Mouse (Mus musculus) stomach, postnatal 0 days (tissue): ENCODE results near the gene Mark3. TPM values are rescaled to one million over a fixed set of nuclear protein-coding genes. Genes with fewer than 3 reads are reported as not detected.
A peak's percentile ranks its signal among the peaks of the same experiment; 100 is the strongest.

Source experiments
- ATAC-seq: fragments of 200-750 bp; cut with Nextera tagmentation; 2 replicates; pipeline ENCODE4 v1.8.0; 2017; ENCODE audit not compliant: low FRiP score, low TSS enrichment
- DNase-seq: peaks from one replicate; pipeline ENCODE4 v3.0.0-alpha.2; 2016; ENCODE audit warnings: low spot score
- H3K27ac ChIP-seq: fragments of 300-500 bp; sonication (generic); replicated peaks from 2 replicates; pipeline ENCODE4 v1.5.1; 2014; ENCODE audit warnings: mild to moderate bottlenecking, control low read depth
- H3K27me3 ChIP-seq: fragments of 300-500 bp; sonication (generic); 2 replicates; pipeline ENCODE4 v1.6.1; 2014; ENCODE audit warnings: low read length; ENCODE audit not compliant: control insufficient read depth, insufficient read depth
- H3K36me3 ChIP-seq: fragments of 300-500 bp; sonication (generic); 2 replicates; pipeline ENCODE4 v1.6.1; 2014; ENCODE audit warnings: low read length, mixed read lengths; ENCODE audit not compliant: control insufficient read depth, insufficient read depth
- H3K4me1 ChIP-seq: fragments of 300-500 bp; sonication (generic); replicated peaks from 2 replicates; pipeline ENCODE4 v1.6.1; 2014; ENCODE audit warnings: antibody characterized with exemption; ENCODE audit not compliant: control insufficient read depth, insufficient read depth
- H3K4me2 ChIP-seq: fragments of 300-500 bp; sonication (generic); replicated peaks from 2 replicates; pipeline ENCODE4 v1.6.1; 2014; ENCODE audit warnings: low read depth, mild to moderate bottlenecking, control low read depth, moderate library complexity
- H3K4me3 ChIP-seq: fragments of 300-500 bp; sonication (generic); 2 replicates; pipeline ENCODE4 v1.5.1; 2014; ENCODE audit warnings: low read depth, low read length, control low read depth
- H3K9ac ChIP-seq: fragments of 300-500 bp; sonication (generic); 2 replicates; pipeline ENCODE4 v1.6.1; 2014; ENCODE audit warnings: mild to moderate bottlenecking, low read length, control low read depth, mixed read lengths
- H3K9me3 ChIP-seq: fragments of 300-500 bp; sonication (generic); 2 replicates; pipeline ENCODE4 v1.6.1; 2016; ENCODE audit warnings: low read length; ENCODE audit not compliant: control insufficient read depth
- CTCF ChIP-seq: IDR thresholded peaks from 2 replicates; pipeline ENCODE4 v1.5.1; 2016; ENCODE audit warnings: antibody characterized with exemption, low read depth, mild to moderate bottlenecking, moderate library complexity
- EP300 ChIP-seq: optimal IDR thresholded peaks from 2 replicates; pipeline ENCODE3; 2016; ENCODE audit warnings: antibody characterized with exemption
- WGBS: fragments of 180-500 bp; shearing (Covaris S2); extraction: QIAGEN DNeasy Blood & Tissue Kit; methylation state at CpG from one replicate; pipeline ENCODE4 v1.1.7; 2014; 5-methylcytosine and 5-hydroxymethylcytosine counted together
- polyA plus RNA-seq: library from polyadenylated mRNA; unstranded; fragments of >200 nt; fragmentation: Nextera tagmentation; extraction: Ambion mirVana; gene quantifications from 2 replicates; pipeline ENCODE4 v1.2.1, GENCODE M21; 2015

The Mark3 gene
- polyA plus RNA-seq, 1 experiment from 2014 or later: 15.6 TPM

GRCm38 (mm10) chr12:111665041-111665880 is 90.9 kb downstream of the Mark3 start:
- WGBS: 72% methylated on average over 13 of the region's 13 CpGs
- TF ChIP-seq CTCF (no peak), EP300 (no peak)
- Histone ChIP-seq H3K4me1 (0 out of 2 replicates have a peak, but pooled peaks cover 2% of the 10 kb centered on the region), H3K9ac (0 out of 2 replicates have a peak overlapping the region, but pooled peaks have one; percentile 8), H3K4me3 (no peak overlapping the region), H3K27me3 (no peaks in the 10 kb centered on the region), H3K27ac (peak overlapping the region; percentile 82), H3K4me2 (no peak overlapping the region), H3K9me3 (no peaks in the 10 kb centered on the region), H3K36me3 (no peaks in the 10 kb centered on the region; the same call in 1 of the 2 replicates)
- no peak for ATAC-seq
- DNase-seq: no peak

- no peak for ATAC-seq
- 0 out of 2 replicates have a peak, but pooled peaks cover 2% of the 10 kb centered on the region for H3K4me1 ChIP-seq
- 62% methylated on average over 13 of the region's 13 CpGs for WGBS
Measured at GRCm38 (mm10) chr12:111666380-111666779, 92.1 kb downstream of the Mark3 start.

GRCm38 (mm10) chr12:111667421-111667820 is 93.1 kb downstream of the Mark3 start:
- TF ChIP-seq EP300 (no peak), CTCF (no peak)
- Histone ChIP-seq H3K36me3 (no peaks in the 10 kb centered on the region), H3K27me3 (no peaks in the 10 kb centered on the region), H3K27ac (no peak overlapping the region), H3K9me3 (no peaks in the 10 kb centered on the region), H3K4me2 (no peak overlapping the region), H3K9ac (no peak overlapping the region), H3K4me3 (no peak overlapping the region), H3K4me1 (0 out of 2 replicates have a peak, but pooled peaks cover 3% of the 10 kb centered on the region)
- WGBS: 91% methylated on average over 5 of the region's 5 CpGs
- DNase-seq (no peak), ATAC-seq (no peak)

More at GRCm38 (mm10) chr12:111666380-111666779, 92.1 kb downstream of the Mark3 start:
- Histone ChIP-seq H3K36me3 (no peaks in the 10 kb centered on the region), H3K9me3 (no peaks in the 10 kb centered on the region), H3K9ac (no peak overlapping the region), H3K4me2 (no peak overlapping the region), H3K27me3 (no peaks in the 10 kb centered on the region), H3K4me3 (no peak overlapping the region), H3K27ac (no peak overlapping the region)
- TF ChIP-seq CTCF: no peak
- no peak for TF ChIP-seq EP300
- DNase-seq: no peak

- Histone ChIP-seq H3K4me3 (no peak overlapping the region), H3K4me1 (0 out of 2 replicates have a peak, but pooled peaks cover 5% of the 10 kb centered on the region)
- 2% methylated on average over 8 of the region's 8 CpGs for WGBS
Measured at GRCm38 (mm10) chr12:111668457-111668912, 94.2 kb downstream of the Mark3 start.

DNA sequence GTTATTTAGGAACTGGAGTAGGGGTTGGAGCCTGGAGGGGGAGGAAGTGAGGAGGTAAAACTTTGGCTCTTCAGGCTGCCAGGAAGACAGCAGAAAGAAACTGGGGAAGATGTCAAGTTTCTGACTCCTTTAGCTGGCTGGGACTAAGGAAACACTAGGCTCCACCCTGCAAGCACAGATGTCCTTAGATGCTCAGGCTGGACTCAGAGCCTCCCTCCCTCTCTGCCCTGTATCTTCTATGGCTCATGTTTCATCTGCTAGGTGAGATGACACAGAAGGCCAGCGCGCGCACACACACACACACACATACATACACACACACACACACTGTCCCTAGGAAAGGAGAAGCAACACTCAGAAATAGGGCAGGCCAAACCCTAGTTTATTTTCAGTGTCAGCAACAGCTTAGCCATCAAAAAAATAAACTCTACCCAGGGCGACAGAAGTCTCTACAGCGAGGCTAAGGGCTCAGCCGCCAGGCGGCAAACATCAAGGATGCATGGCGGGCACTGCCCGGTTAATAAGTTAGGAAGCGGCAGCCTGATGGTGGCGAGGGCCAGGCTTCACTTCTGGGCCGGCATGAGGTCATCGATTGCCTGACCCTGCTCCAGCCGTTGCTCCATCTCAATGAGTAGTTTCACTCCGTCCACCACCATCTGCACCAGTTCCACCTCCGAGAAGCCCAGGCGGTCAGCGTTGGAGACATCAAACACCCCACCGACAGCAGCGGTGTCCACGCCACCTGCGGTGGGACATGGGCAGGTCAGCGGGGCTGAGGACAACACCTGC is 94.9 kb downstream of the Mark3 start:
- peak overlapping the region; percentile 91 for H3K4me2 ChIP-seq
- peak overlapping the region; percentile 66 for H3K4me3 ChIP-seq
- H3K9me3 ChIP-seq: no peaks in the 10 kb centered on the region
- H3K36me3 ChIP-seq: no peaks in the 10 kb centered on the region
- WGBS: 49% methylated on average over 23 of the region's 23 CpGs
- no peaks in the 10 kb centered on the region for H3K27me3 ChIP-seq
- H3K27ac ChIP-seq: peak overlapping the region; percentile 89
- DNase-seq: no peak
- TF ChIP-seq CTCF (no peak), EP300 (no peak)
- H3K9ac ChIP-seq: peak overlapping the region; percentile 45; the same call in 1 of the 2 replicates
- peak; percentile 18; the same call in 1 of the 2 replicates for ATAC-seq
- 0 out of 2 replicates have a peak, but pooled peaks cover 5% of the 10 kb centered on the region for H3K4me1 ChIP-seq

More at GRCm38 (mm10) chr12:111668457-111668912, 94.2 kb downstream of the Mark3 start:
- ATAC-seq (peak; percentile 70), DNase-seq (peak; percentile 95)
- H3K4me2 ChIP-seq: peak overlapping the region; percentile 91
- no peaks in the 10 kb centered on the region for H3K9me3 ChIP-seq
- H3K27me3 ChIP-seq: no peaks in the 10 kb centered on the region
- no peaks in the 10 kb centered on the region for H3K36me3 ChIP-seq
- peak overlapping the region; percentile 89 for H3K27ac ChIP-seq
- TF ChIP-seq CTCF (peak; percentile 98), EP300 (peak; percentile 80)
- H3K9ac ChIP-seq: peak overlapping the region; percentile 45
